Mouse (Mus musculus) liver, adult 2 months (tissue): ENCODE results near the gene Gja3. TPM values are rescaled to one million over a fixed set of nuclear protein-coding genes. Genes with fewer than 3 reads are reported as not detected.
"Not testable (repeated sequence)": the region's sequence is repeated elsewhere in the genome, so short reads cannot be mapped to it uniquely, and the experiment has no call there.

Source experiments
- DNase-seq: peaks from one replicate; pipeline ENCODE4 v3.0.0-alpha.2; 2011; ENCODE audit warnings: low read depth, low spot score; ENCODE audit errors: extremely low read depth
- H3K27ac ChIP-seq: fragments of 200-500 bp; replicated peaks from 2 replicates; pipeline ENCODE4 v1.5.1; 2012; ENCODE audit warnings: low read depth, mild to moderate bottlenecking, control low read depth, inconsistent platforms, low read length; ENCODE audit not compliant: insufficient read depth
- H3K27me3 ChIP-seq: fragments of 200-500 bp; 2 replicates; pipeline ENCODE4 v1.6.1; 2012; ENCODE audit warnings: mild to moderate bottlenecking, moderate library complexity, low read length, inconsistent platforms; ENCODE audit not compliant: control insufficient read depth, insufficient read depth
- H3K36me3 ChIP-seq: fragments of 200-500 bp; 2 replicates; pipeline ENCODE4 v1.6.1; 2012; ENCODE audit warnings: low read length, inconsistent platforms; ENCODE audit not compliant: control insufficient read depth, insufficient read depth
- H3K4me1 ChIP-seq: fragments of 200-500 bp; 2 replicates; pipeline ENCODE4 v1.6.1; 2011; ENCODE audit warnings: low read length; ENCODE audit not compliant: control insufficient read depth, insufficient read depth
- H3K4me3 ChIP-seq: fragments of 200-500 bp; 2 replicates; pipeline ENCODE4 v1.5.1; 2011; ENCODE audit warnings: low read depth, mild to moderate bottlenecking, control low read depth, low read length, moderate library complexity; ENCODE audit not compliant: insufficient read depth
- H3K79me2 ChIP-seq: fragments of 200-500 bp; 2 replicates; pipeline ENCODE4 v1.6.1; 2012; ENCODE audit warnings: inconsistent platforms, mild to moderate bottlenecking, low read length, moderate library complexity; ENCODE audit not compliant: control insufficient read depth, insufficient read depth
- H3K9ac ChIP-seq: fragments of 200-500 bp; 2 replicates; pipeline ENCODE4 v1.6.1; 2012; ENCODE audit warnings: low read depth, mild to moderate bottlenecking, control low read depth, inconsistent platforms, low read length
- CTCF ChIP-seq: fragments of 200-500 bp; IDR thresholded peaks from 2 replicates; pipeline ENCODE4 v1.5.1; 2011; ENCODE audit warnings: low read depth, low read length, control low read depth
- POLR2A ChIP-seq: fragments of 200-500 bp; IDR thresholded peaks from 2 replicates; pipeline ENCODE4 v1.6.1; 2011; ENCODE audit warnings: low read length, control low read depth; ENCODE audit not compliant: insufficient read depth; ENCODE audit errors: extremely low read depth
- WGBS: fragments of 180-500 bp; shearing (Covaris S2); methylation state at CpG from one replicate; pipeline ENCODE4 v1.1.7; 2018; 5-methylcytosine and 5-hydroxymethylcytosine counted together
- polyA plus RNA-seq: library from polyadenylated mRNA; depleted of rRNA; stranded (reverse); fragments of >200 nt; gene quantifications from 2 replicates; pipeline ENCODE4 v1.2.3, GENCODE M21; 2012
- total RNA-seq: library from RNA; depleted of rRNA; stranded (reverse); fragments of >200 nt; gene quantifications from 2 replicates; pipeline ENCODE4 v1.2.3, GENCODE M21; 2014

Gja3 gene
- total and polyA plus RNA-seq, 2 experiments = not detected

DNA sequence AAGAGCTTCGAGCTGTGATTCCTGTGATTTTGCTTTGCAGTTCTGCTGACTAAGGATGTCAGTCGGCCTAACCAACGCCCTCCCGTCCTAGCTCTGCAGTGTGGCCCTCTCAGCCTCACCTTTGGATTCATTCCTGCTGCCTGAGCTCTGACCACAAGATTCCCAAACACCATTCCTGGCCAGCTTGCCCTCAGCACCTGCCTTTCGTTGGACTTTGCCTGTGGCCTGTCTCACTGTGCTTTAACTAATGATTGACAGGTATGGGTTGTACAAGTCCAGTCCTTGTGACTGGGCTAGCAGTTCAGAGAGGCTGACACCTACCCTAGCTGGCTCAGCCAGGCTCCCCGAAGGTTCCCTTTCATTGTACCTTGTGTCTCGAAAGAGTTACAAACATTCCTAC lies 31.2 kb upstream of the Gja3 start:
- H3K27me3 ChIP-seq = no peaks in the 10 kb centered on the region
- H3K4me1 ChIP-seq = peaks cover 24% of the 10 kb centered on the region
- no peak overlapping the region for H3K9ac ChIP-seq
- H3K79me2 ChIP-seq = no peaks in the 10 kb centered on the region
- no peak overlapping the region for H3K4me3 ChIP-seq
- TF ChIP-seq CTCF = no peak
- TF ChIP-seq POLR2A = 0 out of 2 replicates have a peak, but pooled peaks have one; percentile 15
- WGBS = 25% methylated on average over 7 of the region's 7 CpGs
- no peaks in the 10 kb centered on the region for H3K36me3 ChIP-seq
- H3K27ac ChIP-seq = peak overlapping the region; percentile 92
- DNase-seq = peak; percentile 100

DNA sequence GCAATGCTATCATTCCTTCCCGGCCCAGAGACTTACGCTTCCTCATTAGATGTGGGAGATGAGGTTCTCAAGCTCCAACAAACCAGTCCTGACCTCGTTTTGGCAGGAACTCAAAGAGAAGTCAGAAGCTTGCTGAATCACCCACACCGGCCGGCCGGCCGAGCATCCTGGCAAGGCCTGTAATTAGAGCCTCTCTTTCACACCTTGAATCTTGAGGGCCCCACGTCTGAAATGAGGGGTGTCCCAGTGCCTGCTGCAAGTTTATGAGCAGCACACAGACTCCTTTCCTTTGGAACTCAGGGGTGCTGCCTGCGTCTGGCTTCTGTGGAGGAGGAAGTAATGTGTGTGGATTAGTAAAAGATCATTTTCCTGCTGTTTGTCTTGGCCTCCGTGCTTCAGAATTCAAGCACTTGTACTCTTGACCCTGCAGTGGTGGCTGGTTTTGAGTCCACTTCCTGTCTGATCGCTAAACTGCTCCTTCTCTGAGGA lies 26.3 kb upstream of the Gja3 start:
- no peak overlapping the region for H3K4me3 ChIP-seq
- no peaks in the 10 kb centered on the region for H3K79me2 ChIP-seq
- no peaks in the 10 kb centered on the region for H3K36me3 ChIP-seq
- WGBS = 17% methylated on average over 11 of the region's 11 CpGs
- no peaks in the 10 kb centered on the region for H3K27me3 ChIP-seq
- TF ChIP-seq CTCF (no peak), POLR2A (no peak)
- peak overlapping the region; percentile 18; the same call in 1 of the 2 replicates for H3K9ac ChIP-seq
- H3K4me1 ChIP-seq = peaks cover 13% of the 10 kb centered on the region
- peak; percentile 79 for DNase-seq
- 0 out of 2 replicates have a peak overlapping the region, but pooled peaks have one; percentile 13 for H3K27ac ChIP-seq

DNA sequence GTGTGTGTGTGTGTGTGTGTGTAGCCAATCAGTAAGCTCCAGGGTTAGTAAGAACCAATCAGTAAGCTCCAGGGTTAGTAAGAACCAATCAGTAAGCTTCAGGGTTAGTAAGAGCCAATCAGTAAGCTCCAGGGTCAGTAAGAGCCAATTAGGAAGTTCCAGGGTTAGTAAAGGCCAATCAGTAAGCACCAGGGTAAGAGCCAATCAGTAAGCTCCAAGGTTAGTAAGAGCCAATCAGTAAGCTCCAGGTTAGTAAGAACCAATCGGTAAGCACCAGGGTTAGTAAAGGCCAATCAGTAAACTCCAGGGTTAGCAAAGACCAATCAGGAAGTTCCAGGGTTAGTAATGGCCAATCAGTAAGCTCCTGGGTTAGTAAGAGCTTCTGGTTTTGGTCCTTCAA lies 25.0 kb upstream of the Gja3 start:
- Histone ChIP-seq H3K9ac (no peak overlapping the region), H3K4me1 (peaks cover 9% of the 10 kb centered on the region), H3K79me2 (no peaks in the 10 kb centered on the region), H3K4me3 (no peak overlapping the region), H3K36me3 (no peaks in the 10 kb centered on the region), H3K27ac (no peak overlapping the region), H3K27me3 (no peaks in the 10 kb centered on the region)
- WGBS = 98% methylated on average over 1 of the region's 1 CpGs
- DNase-seq = no peak
- TF ChIP-seq CTCF (no peak), POLR2A (no peak)

DNA sequence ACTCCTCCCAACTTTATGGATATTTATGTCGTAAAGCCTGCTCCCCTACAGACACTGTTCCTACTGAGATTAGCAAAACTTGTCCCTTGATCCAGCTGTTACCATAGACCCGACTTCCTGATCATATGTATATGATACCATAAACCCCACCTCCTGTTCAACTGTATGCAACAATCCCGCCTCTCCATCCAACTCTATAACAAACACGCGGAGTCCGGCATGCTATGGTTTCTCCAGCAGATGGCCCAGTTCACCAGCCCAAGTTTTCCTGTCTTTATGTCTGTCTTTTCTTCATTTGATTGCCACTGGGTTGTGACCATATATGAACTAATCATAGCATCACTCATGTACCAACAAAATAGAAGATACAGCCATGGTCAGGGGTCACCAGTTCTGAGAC lies 17.6 kb upstream of the Gja3 start:
- TF ChIP-seq CTCF = peak; percentile 54; the same call in 1 of the 2 replicates
- no peak for TF ChIP-seq POLR2A
- Histone ChIP-seq H3K36me3 (no peaks in the 10 kb centered on the region), H3K9ac (no peak overlapping the region), H3K27ac (no peak overlapping the region), H3K27me3 (no peaks in the 10 kb centered on the region), H3K4me3 (no peak overlapping the region), H3K79me2 (no peaks in the 10 kb centered on the region), H3K4me1 (no peaks in the 10 kb centered on the region)
- WGBS = 58% methylated on average over 6 of the region's 6 CpGs
- peak; percentile 35 for DNase-seq

DNA sequence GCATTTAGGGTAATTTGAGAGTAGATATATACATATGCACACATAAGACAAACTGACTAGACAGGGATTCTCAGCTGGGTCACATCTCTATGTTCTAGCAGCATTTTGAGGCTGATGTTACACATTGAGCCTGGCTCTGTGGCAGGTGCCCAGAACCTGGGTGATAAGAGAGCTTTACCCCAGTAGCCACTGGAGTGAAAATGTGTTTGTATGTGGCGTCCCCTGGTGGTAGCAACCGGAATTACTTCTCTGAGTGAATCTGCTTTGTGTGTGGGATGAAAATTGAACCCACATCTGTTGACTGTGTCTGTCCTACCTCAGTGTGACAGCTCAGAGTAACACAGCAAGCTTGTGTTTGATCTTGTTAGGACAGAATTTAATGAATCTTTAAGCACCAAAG lies 12.0 kb upstream of the Gja3 start:
- H3K27ac ChIP-seq, H3K9ac ChIP-seq, H3K4me3 ChIP-seq, H3K4me1 ChIP-seq, H3K36me3 ChIP-seq, H3K27me3 ChIP-seq, H3K79me2 ChIP-seq: not testable (repeated sequence)
- TF ChIP-seq CTCF = peak; percentile 26; the same call in 1 of the 2 replicates
- peak; percentile 43 for DNase-seq
- WGBS = 1% methylated on average over 2 of the region's 2 CpGs

DNA sequence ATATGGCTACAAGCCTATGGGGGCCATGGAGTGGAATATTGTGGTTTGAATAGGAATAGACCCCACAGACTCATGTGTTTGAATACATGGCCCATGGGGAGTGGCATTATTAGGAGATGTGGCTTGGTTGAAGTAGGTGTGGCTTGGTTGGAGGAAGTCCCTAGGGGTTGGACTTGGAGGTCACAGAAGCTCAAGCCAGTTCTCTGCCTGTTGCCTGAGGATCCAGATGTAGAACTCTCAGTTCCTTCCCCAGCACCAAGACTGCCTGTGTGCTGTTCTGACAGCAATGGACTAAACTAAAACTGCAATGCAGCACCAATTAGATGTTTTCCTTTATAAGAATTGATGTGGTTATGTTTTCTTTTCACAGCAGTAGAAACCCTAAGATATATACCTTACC lies 8.2 kb upstream of the Gja3 start:
- H3K9ac ChIP-seq = no peak overlapping the region
- H3K4me3 ChIP-seq = no peak overlapping the region
- H3K79me2 ChIP-seq = no peaks in the 10 kb centered on the region
- TF ChIP-seq CTCF = no peak
- no peak for TF ChIP-seq POLR2A
- no peak for DNase-seq
- no peaks in the 10 kb centered on the region for H3K27me3 ChIP-seq
- H3K27ac ChIP-seq = no peak overlapping the region
- H3K4me1 ChIP-seq = no peaks in the 10 kb centered on the region
- no peaks in the 10 kb centered on the region for H3K36me3 ChIP-seq
